Mouse (Mus musculus): ENCODE results near the gene Fopnl. TPM values are rescaled to one million over a fixed set of nuclear protein-coding genes. Genes with fewer than 3 reads are reported as not detected.
A peak's percentile ranks its signal among the peaks of the same experiment; 100 is the strongest.

Gene Fopnl
- polyA plus RNA-seq, 1 experiment from 2014 or later, result 156 TPM

- Histone ChIP-seq H3K36me3 (peaks cover 59% of the 10 kb centered on the region), H3K27ac (replicated peaks) (no peak overlapping the region), H3K9ac (no peak overlapping the region), H3K9me3 (replicated peaks) (no peaks in the 10 kb centered on the region), H3K27me3 (no peaks in the 10 kb centered on the region), H3K4me3 (replicated peaks) (no peak overlapping the region), H3K4me2 (replicated peaks) (no peak overlapping the region), H3K4me1 (no peaks in the 10 kb centered on the region)
- 85% methylated on average over 3 of the region's 3 CpGs for WGBS
- ATAC-seq (ENCODE audit: insufficient number of reproducible peaks, low FRiP score, low TSS enrichment, low read depth), result no peak
Observed at GRCm38 (mm10) chr16:14304791-14305190, 12.4 kb downstream of the Fopnl start.

- Histone ChIP-seq H3K9me3 (replicated peaks) (no peaks in the 10 kb centered on the region), H3K27ac (replicated peaks) (no peak overlapping the region), H3K36me3 (peaks cover 66% of the 10 kb centered on the region), H3K4me3 (replicated peaks) (no peak overlapping the region), H3K4me2 (replicated peaks) (no peak overlapping the region), H3K27me3 (no peaks in the 10 kb centered on the region), H3K4me1 (no peaks in the 10 kb centered on the region), H3K9ac (no peak overlapping the region)
- 81% methylated on average over 7 of the region's 7 CpGs for WGBS
- no peak for ATAC-seq (ENCODE audit: insufficient number of reproducible peaks, low FRiP score, low TSS enrichment, low read depth)
Observed at GRCm38 (mm10) chr16:14303676-14304075, 13.5 kb downstream of the Fopnl start.

GRCm38 (mm10) chr16:14303148-14303547, 14.1 kb downstream of the Fopnl start:
- Histone ChIP-seq H3K9ac (no peak overlapping the region), H3K27ac (replicated peaks) (no peak overlapping the region), H3K27me3 (no peaks in the 10 kb centered on the region), H3K4me1 (no peaks in the 10 kb centered on the region), H3K9me3 (replicated peaks) (no peaks in the 10 kb centered on the region), H3K4me3 (replicated peaks) (no peak overlapping the region), H3K36me3 (peaks cover 67% of the 10 kb centered on the region), H3K4me2 (replicated peaks) (no peak overlapping the region)
- no peak for ATAC-seq (ENCODE audit: insufficient number of reproducible peaks, low FRiP score, low TSS enrichment, low read depth)
- WGBS, result 88% methylated on average over 2 of the region's 2 CpGs

- H3K9me3 ChIP-seq (replicated peaks), result no peaks in the 10 kb centered on the region
- H3K27ac ChIP-seq (replicated peaks), result no peak overlapping the region
- H3K27me3 ChIP-seq, result no peaks in the 10 kb centered on the region
- H3K9ac ChIP-seq, result no peak overlapping the region
- WGBS, result 86% methylated on average over 4 of the region's 4 CpGs
- no peak overlapping the region for H3K4me3 ChIP-seq (replicated peaks)
- H3K4me2 ChIP-seq (replicated peaks), result no peak overlapping the region
- no peak for ATAC-seq (ENCODE audit: insufficient number of reproducible peaks, low FRiP score, low TSS enrichment, low read depth)
- peaks cover 48% of the 10 kb centered on the region for H3K36me3 ChIP-seq
- no peaks in the 10 kb centered on the region for H3K4me1 ChIP-seq
Observed at GRCm38 (mm10) chr16:14298461-14298860, 18.7 kb downstream of the Fopnl start.

- ATAC-seq (ENCODE audit: insufficient number of reproducible peaks, low FRiP score, low TSS enrichment, low read depth), result no peak
- H3K9me3 ChIP-seq (replicated peaks), result no peaks in the 10 kb centered on the region
- no peak overlapping the region for H3K27ac ChIP-seq (replicated peaks)
- H3K4me2 ChIP-seq (replicated peaks), result no peak overlapping the region
- no peak overlapping the region for H3K9ac ChIP-seq
- 92% methylated on average over 4 of the region's 4 CpGs for WGBS
- no peak overlapping the region for H3K4me3 ChIP-seq (replicated peaks)
- 0 out of 2 replicates have a peak, but pooled peaks cover 3% of the 10 kb centered on the region for H3K4me1 ChIP-seq
- peaks cover 41% of the 10 kb centered on the region for H3K36me3 ChIP-seq
- H3K27me3 ChIP-seq, result no peaks in the 10 kb centered on the region
Observed at GRCm38 (mm10) chr16:14297746-14298145, 19.5 kb downstream of the Fopnl start.

GRCm38 (mm10) chr16:14297137-14297536, 20.1 kb downstream of the Fopnl start:
- Histone ChIP-seq H3K9me3 (replicated peaks) (no peaks in the 10 kb centered on the region), H3K4me3 (replicated peaks) (no peak overlapping the region), H3K4me2 (replicated peaks) (no peak overlapping the region), H3K36me3 (peaks cover 36% of the 10 kb centered on the region), H3K27me3 (no peaks in the 10 kb centered on the region), H3K4me1 (peaks cover 9% of the 10 kb centered on the region), H3K27ac (replicated peaks) (peak overlapping the region; percentile 1; the same call in 1 of the 2 replicates), H3K9ac (no peak overlapping the region)
- ATAC-seq (ENCODE audit: insufficient number of reproducible peaks, low FRiP score, low TSS enrichment, low read depth), result no peak
- WGBS, result 53% methylated on average over 3 of the region's 3 CpGs

GRCm38 (mm10) chr16:14296544-14297124, 20.6 kb downstream of the Fopnl start:
- H3K27ac ChIP-seq (replicated peaks), result peak overlapping the region; percentile 1; the same call in 1 of the 2 replicates
- 55% methylated on average over 2 of the region's 2 CpGs for WGBS
- no peak for ATAC-seq (ENCODE audit: insufficient number of reproducible peaks, low FRiP score, low TSS enrichment, low read depth)
- no peaks in the 10 kb centered on the region for H3K27me3 ChIP-seq
- H3K36me3 ChIP-seq, result peaks cover 31% of the 10 kb centered on the region
- peaks cover 14% of the 10 kb centered on the region for H3K4me1 ChIP-seq
- H3K9me3 ChIP-seq (replicated peaks), result no peaks in the 10 kb centered on the region
- H3K4me3 ChIP-seq (replicated peaks), result no peak overlapping the region
- H3K9ac ChIP-seq, result no peak overlapping the region
- H3K4me2 ChIP-seq (replicated peaks), result no peak overlapping the region

GRCm38 (mm10) chr16:14295291-14295690, 21.9 kb downstream of the Fopnl start:
- H3K36me3 ChIP-seq, result peaks cover 18% of the 10 kb centered on the region
- H3K27me3 ChIP-seq, result no peaks in the 10 kb centered on the region
- H3K9me3 ChIP-seq (replicated peaks), result no peaks in the 10 kb centered on the region
- WGBS, result 74% methylated on average over 2 of the region's 2 CpGs
- no peak overlapping the region for H3K4me2 ChIP-seq (replicated peaks)
- ATAC-seq (ENCODE audit: insufficient number of reproducible peaks, low FRiP score, low TSS enrichment, low read depth), result no peak
- H3K4me1 ChIP-seq, result peaks cover 20% of the 10 kb centered on the region
- no peak overlapping the region for H3K4me3 ChIP-seq (replicated peaks)
- no peak overlapping the region for H3K27ac ChIP-seq (replicated peaks)
- no peak overlapping the region for H3K9ac ChIP-seq

- no peaks in the 10 kb centered on the region for H3K27me3 ChIP-seq
- no peak overlapping the region for H3K27ac ChIP-seq (replicated peaks)
- no peak; the same call in 1 of the 2 replicates for ATAC-seq (ENCODE audit: insufficient number of reproducible peaks, low FRiP score, low TSS enrichment, low read depth)
- peaks cover 20% of the 10 kb centered on the region for H3K4me1 ChIP-seq
- H3K4me3 ChIP-seq (replicated peaks), result peak overlapping the region; percentile 37
- no peaks in the 10 kb centered on the region for H3K9me3 ChIP-seq (replicated peaks)
- 8% methylated on average over 31 of the region's 31 CpGs for WGBS
- no peaks in the 10 kb centered on the region for H3K36me3 ChIP-seq
- peak overlapping the region; percentile 10; the same call in 1 of the 2 replicates for H3K9ac ChIP-seq
- H3K4me2 ChIP-seq (replicated peaks), result peak overlapping the region; percentile 69
Observed at GRCm38 (mm10) chr16:14292205-14293199, 24.7 kb downstream of the Fopnl start.

GRCm38 (mm10) chr16:14291223-14291622, 26.0 kb downstream of the Fopnl start, which contains the start of gene Myh11:
Myh11 (minus strand) TSS chr16:14291372.
- Histone ChIP-seq H3K4me2 (replicated peaks) (peak within 1 kb of the TSS; percentile 69), H3K9ac (peak within 1 kb of the TSS; percentile 10; the same call in 1 of the 2 replicates), H3K4me3 (replicated peaks) (peak within 1 kb of the TSS; percentile 37), H3K36me3 (no peaks in the 10 kb centered on the region), H3K27me3 (no peaks in the 10 kb centered on the region), H3K27ac (replicated peaks) (no peak within 1 kb of the TSS), H3K4me1 (peaks cover 20% of the 10 kb centered on the region), H3K9me3 (replicated peaks) (no peaks in the 10 kb centered on the region)
- ATAC-seq (ENCODE audit: insufficient number of reproducible peaks, low FRiP score, low TSS enrichment, low read depth), result 0 out of 2 replicates have a peak, but pooled peaks have one; percentile 27
- WGBS, result 2% methylated on average over 16 of the region's 16 CpGs

GRCm38 (mm10) chr16:14272374-14272965, 44.7 kb downstream of the Fopnl start:
- no peaks in the 10 kb centered on the region for H3K36me3 ChIP-seq
- H3K9ac ChIP-seq, result no peak overlapping the region
- no peak overlapping the region for H3K27ac ChIP-seq (replicated peaks)
- H3K9me3 ChIP-seq (replicated peaks), result no peaks in the 10 kb centered on the region
- H3K4me2 ChIP-seq (replicated peaks), result no peak overlapping the region
- ATAC-seq (ENCODE audit: insufficient number of reproducible peaks, low FRiP score, low TSS enrichment, low read depth), result no peak
- H3K4me3 ChIP-seq (replicated peaks), result no peak overlapping the region
- no peaks in the 10 kb centered on the region for H3K4me1 ChIP-seq
- no peaks in the 10 kb centered on the region for H3K27me3 ChIP-seq
- WGBS, result 61% methylated on average over 4 of the region's 4 CpGs

Measured in embryonic facial prominence, embryonic 15.5 days (tissue).